Mouse (Mus musculus) c-Kit-positive CD71-positive TER-119-positive erythroid progenitor cells, embryonic 14.5 days (primary cell): ENCODE measurements around the gene Ceacam11.
"Not testable (repeated sequence)": the region's sequence is repeated elsewhere in the genome, so short reads cannot be mapped to it uniquely, and the experiment has no call there.

Source experiments
- DNase-seq: peaks from one replicate; pipeline ENCODE4 v3.0.0-alpha.2; 2013; ENCODE audit warnings: low spot score

Gene Ceacam11

GRCm38 (mm10) chr7:17971824-17972223 lies at the start of gene Ceacam11:
Ceacam11 (plus strand) TSS chr7:17972124.
- DNase-seq = no peak

- not testable (repeated sequence) for DNase-seq
Measured at GRCm38 (mm10) chr7:18001131-18001530, 29.2 kb downstream of the Ceacam11 start.

- DNase-seq = no peak
Measured at GRCm38 (mm10) chr7:18009589-18009988, 37.7 kb downstream of the Ceacam11 start, which contains the start of gene Ceacam13. Ceacam13 (plus strand) TSS chr7:18009889.
